Mouse (Mus musculus) hindbrain, postnatal 0 days (tissue): Measurements from ENCODE around the gene 3110082I17Rik. TPM values are rescaled to one million over a fixed set of nuclear protein-coding genes. Genes with fewer than 3 reads are reported as not detected.

Experiments used
- ATAC-seq: fragments of 200-750 bp; cut with Nextera tagmentation; 2 replicates; pipeline ENCODE4 v1.8.0; 2017; ENCODE audit warnings: mild to moderate bottlenecking, moderate TSS enrichment, moderate library complexity
- DNase-seq: peaks from one replicate; pipeline ENCODE4 v3.0.0-alpha.2; 2015; ENCODE audit warnings: low spot score
- H3K27ac ChIP-seq: fragments of 300-500 bp; sonication (generic); 2 replicates; pipeline ENCODE4 v1.5.1; 2014; ENCODE audit warnings: mild to moderate bottlenecking
- H3K27me3 ChIP-seq: fragments of 300-500 bp; sonication (generic); 2 replicates; pipeline ENCODE4 v1.6.1; 2014; ENCODE audit warnings: low read length, mixed read lengths; ENCODE audit not compliant: insufficient read depth
- H3K36me3 ChIP-seq: fragments of 300-500 bp; sonication (generic); 2 replicates; pipeline ENCODE4 v1.6.1; 2014; ENCODE audit warnings: low read length, mixed read lengths; ENCODE audit not compliant: insufficient read depth
- H3K4me1 ChIP-seq: fragments of 300-500 bp; sonication (generic); 2 replicates; pipeline ENCODE4 v1.6.1; 2014; ENCODE audit warnings: antibody characterized with exemption, low read length, mixed read lengths; ENCODE audit not compliant: insufficient read depth
- H3K4me2 ChIP-seq: fragments of 300-500 bp; sonication (generic); 2 replicates; pipeline ENCODE4 v1.6.1; 2014; ENCODE audit warnings: low read depth, mild to moderate bottlenecking, low read length, moderate library complexity, mixed read lengths
- H3K4me3 ChIP-seq: fragments of 300-500 bp; sonication (generic); 2 replicates; pipeline ENCODE4 v1.5.1; 2014; ENCODE audit warnings: low read length
- H3K9ac ChIP-seq: fragments of 300-500 bp; sonication (generic); replicated peaks from 2 replicates; pipeline ENCODE4 v1.6.1; 2014; ENCODE audit warnings: mild to moderate bottlenecking, low read length, moderate library complexity, mixed read lengths
- H3K9me3 ChIP-seq: fragments of 300-500 bp; sonication (generic); 2 replicates; pipeline ENCODE4 v1.6.1; 2016; ENCODE audit warnings: low read length, mixed read lengths
- CTCF ChIP-seq: IDR thresholded peaks from 2 replicates; pipeline ENCODE4 v1.5.1; 2016; ENCODE audit warnings: antibody characterized with exemption, control low read depth, low read depth
- WGBS: fragments of 180-500 bp; shearing (Covaris S2); extraction: QIAGEN DNeasy Blood & Tissue Kit; methylation state at CpG from one replicate; pipeline ENCODE4 v1.1.7; 2014; 5-methylcytosine and 5-hydroxymethylcytosine counted together
- polyA plus RNA-seq: library from polyadenylated mRNA; unstranded; fragments of >200 nt; fragmentation: Nextera tagmentation; extraction: Ambion mirVana; gene quantifications from 2 replicates; pipeline ENCODE4 v1.2.1, GENCODE M21; 2015
- total RNA-seq: library from RNA; depleted of rRNA; stranded (reverse); fragments of >200 nt; gene quantifications from 2 replicates; pipeline ENCODE4 v1.2.3, GENCODE M21; 2014

3110082I17Rik gene
- total and polyA plus RNA-seq, 2 experiments from 2014 or later: 12.8 to 17.1 TPM

- peak overlapping the region; percentile 77; the same call in 1 of the 2 replicates for H3K4me3 ChIP-seq
- H3K4me2 ChIP-seq: peak overlapping the region; percentile 67; the same call in 1 of the 2 replicates
- no peaks in the 10 kb centered on the region for H3K9me3 ChIP-seq
- 59% methylated on average over 13 of the region's 13 CpGs for WGBS
- peaks cover 10% of the 10 kb centered on the region for H3K4me1 ChIP-seq
- ATAC-seq (no peak), DNase-seq (no peak)
- 0 out of 2 replicates have a peak overlapping the region, but pooled peaks have one; percentile 90 for H3K27ac ChIP-seq
- peak; percentile 36 for TF ChIP-seq CTCF
- no peaks in the 10 kb centered on the region for H3K27me3 ChIP-seq
- no peak overlapping the region; the same call in 1 of the 2 replicates for H3K9ac ChIP-seq
- no peaks in the 10 kb centered on the region for H3K36me3 ChIP-seq
These were observed 134.1 kb downstream of the 3110082I17Rik start for GRCm38 (mm10) chr5:139326111-139326696.

GRCm38 (mm10) chr5:139325395-139325966 lies 134.8 kb downstream of the 3110082I17Rik start, which contains the start of gene Adap1:
Gene Adap1, minus strand, starts transcription at chr5:139325622.
- peak within 1 kb of the TSS; percentile 77 for H3K4me3 ChIP-seq
- peak within 1 kb of the TSS; percentile 90 for H3K27ac ChIP-seq
- DNase-seq (peak; percentile 80), ATAC-seq (peak; percentile 80)
- H3K4me2 ChIP-seq: peak within 1 kb of the TSS; percentile 67
- 2% methylated on average over 46 of the region's 61 CpGs for WGBS
- H3K9ac ChIP-seq: peak within 1 kb of the TSS; percentile 81
- no peaks in the 10 kb centered on the region for H3K9me3 ChIP-seq
- TF ChIP-seq CTCF: no peak
- H3K4me1 ChIP-seq: peaks cover 10% of the 10 kb centered on the region
- no peaks in the 10 kb centered on the region for H3K36me3 ChIP-seq
- no peaks in the 10 kb centered on the region for H3K27me3 ChIP-seq

GRCm38 (mm10) chr5:139324691-139325394 lies 135.5 kb downstream of the 3110082I17Rik start:
- no peak for TF ChIP-seq CTCF
- H3K4me1 ChIP-seq: peaks cover 10% of the 10 kb centered on the region
- H3K4me2 ChIP-seq: peak overlapping the region; percentile 67
- H3K27me3 ChIP-seq: no peaks in the 10 kb centered on the region
- no peaks in the 10 kb centered on the region for H3K36me3 ChIP-seq
- peak overlapping the region; percentile 77 for H3K4me3 ChIP-seq
- ATAC-seq (peak; percentile 33; the same call in 1 of the 2 replicates), DNase-seq (peak; percentile 58)
- H3K9ac ChIP-seq: peak overlapping the region; percentile 81
- no peaks in the 10 kb centered on the region for H3K9me3 ChIP-seq
- 4% methylated on average over 44 of the region's 62 CpGs for WGBS
- H3K27ac ChIP-seq: peak overlapping the region; percentile 90

- no peaks in the 10 kb centered on the region for H3K9me3 ChIP-seq
- no peaks in the 10 kb centered on the region for H3K36me3 ChIP-seq
- TF ChIP-seq CTCF: peak; percentile 45
- H3K4me2 ChIP-seq: peak overlapping the region; percentile 67
- DNase-seq (peak; percentile 53), ATAC-seq (peak; percentile 43; the same call in 1 of the 2 replicates)
- H3K4me3 ChIP-seq: peak overlapping the region; percentile 77
- peak overlapping the region; percentile 81 for H3K9ac ChIP-seq
- no peaks in the 10 kb centered on the region for H3K27me3 ChIP-seq
- H3K27ac ChIP-seq: peak overlapping the region; percentile 90; the same call in 1 of the 2 replicates
- WGBS: 22% methylated on average over 5 of the region's 5 CpGs
- H3K4me1 ChIP-seq: peaks cover 10% of the 10 kb centered on the region
These were observed 136.3 kb downstream of the 3110082I17Rik start for GRCm38 (mm10) chr5:139324045-139324491.

GRCm38 (mm10) chr5:139323260-139323924 lies 136.9 kb downstream of the 3110082I17Rik start:
- Histone ChIP-seq H3K4me2 (peak overlapping the region; percentile 67), H3K27ac (no peak overlapping the region), H3K4me3 (peak overlapping the region; percentile 77), H3K36me3 (no peaks in the 10 kb centered on the region), H3K9me3 (no peaks in the 10 kb centered on the region), H3K9ac (peak overlapping the region; percentile 81; the same call in 1 of the 2 replicates), H3K27me3 (no peaks in the 10 kb centered on the region), H3K4me1 (peaks cover 10% of the 10 kb centered on the region)
- DNase-seq (peak; percentile 21), ATAC-seq (no peak)
- no peak for TF ChIP-seq CTCF
- 79% methylated on average over 9 of the region's 9 CpGs for WGBS

- TF ChIP-seq CTCF: no peak
- Histone ChIP-seq H3K9ac (no peak overlapping the region), H3K27me3 (no peaks in the 10 kb centered on the region), H3K9me3 (no peaks in the 10 kb centered on the region), H3K27ac (no peak overlapping the region), H3K4me2 (no peak overlapping the region), H3K4me1 (peaks cover 10% of the 10 kb centered on the region), H3K36me3 (no peaks in the 10 kb centered on the region), H3K4me3 (no peak overlapping the region)
- WGBS: 80% methylated on average over 6 of the region's 6 CpGs
- no peak for DNase-seq
- ATAC-seq: no peak
These were observed 139.0 kb downstream of the 3110082I17Rik start for GRCm38 (mm10) chr5:139321331-139321730.
